Mouse (Mus musculus) cortical plate, adult 2 months (tissue): ENCODE results near the gene Kcnk16. TPM values are rescaled to one million over a fixed set of nuclear protein-coding genes. Genes with fewer than 3 reads are reported as not detected.
A peak's percentile ranks its signal among the peaks of the same experiment; 100 is the strongest.
"Not testable (repeated sequence)": the region's sequence is repeated elsewhere in the genome, so short reads cannot be mapped to it uniquely, and the experiment has no call there.

Source experiments
- H3K27ac ChIP-seq: fragments of 200-500 bp; 2 replicates; pipeline ENCODE4 v1.5.1; 2012; ENCODE audit warnings: low read length, control low read depth, inconsistent platforms; ENCODE audit not compliant: insufficient read depth
- H3K4me1 ChIP-seq: fragments of 200-500 bp; 2 replicates; pipeline ENCODE4 v1.6.1; 2011; ENCODE audit warnings: low read length; ENCODE audit not compliant: control insufficient read depth, insufficient read depth
- H3K4me3 ChIP-seq: fragments of 200-500 bp; 2 replicates; pipeline ENCODE4 v1.5.1; 2011; ENCODE audit warnings: mild to moderate bottlenecking, low read length, control low read depth; ENCODE audit not compliant: insufficient read depth
- CTCF ChIP-seq: fragments of 200-500 bp; IDR thresholded peaks from 2 replicates; pipeline ENCODE4 v1.5.1; 2011; ENCODE audit warnings: mild to moderate bottlenecking, control low read depth, low read length; ENCODE audit not compliant: insufficient read depth; ENCODE audit errors: extremely low read depth
- POLR2A ChIP-seq: fragments of 200-500 bp; IDR thresholded peaks from 2 replicates; pipeline ENCODE4 v1.6.1; 2011; ENCODE audit warnings: mild to moderate bottlenecking, low read length, control low read depth; ENCODE audit not compliant: insufficient read depth; ENCODE audit errors: extremely low read depth
- polyA plus RNA-seq: library from polyadenylated mRNA; depleted of rRNA; stranded (reverse); fragments of >200 nt; gene quantifications from 2 replicates; pipeline ENCODE4 v1.2.3, GENCODE M21; 2012; rRNA removed

Kcnk16 gene
- not detected in 2 replicates for polyA plus RNA-seq

DNA sequence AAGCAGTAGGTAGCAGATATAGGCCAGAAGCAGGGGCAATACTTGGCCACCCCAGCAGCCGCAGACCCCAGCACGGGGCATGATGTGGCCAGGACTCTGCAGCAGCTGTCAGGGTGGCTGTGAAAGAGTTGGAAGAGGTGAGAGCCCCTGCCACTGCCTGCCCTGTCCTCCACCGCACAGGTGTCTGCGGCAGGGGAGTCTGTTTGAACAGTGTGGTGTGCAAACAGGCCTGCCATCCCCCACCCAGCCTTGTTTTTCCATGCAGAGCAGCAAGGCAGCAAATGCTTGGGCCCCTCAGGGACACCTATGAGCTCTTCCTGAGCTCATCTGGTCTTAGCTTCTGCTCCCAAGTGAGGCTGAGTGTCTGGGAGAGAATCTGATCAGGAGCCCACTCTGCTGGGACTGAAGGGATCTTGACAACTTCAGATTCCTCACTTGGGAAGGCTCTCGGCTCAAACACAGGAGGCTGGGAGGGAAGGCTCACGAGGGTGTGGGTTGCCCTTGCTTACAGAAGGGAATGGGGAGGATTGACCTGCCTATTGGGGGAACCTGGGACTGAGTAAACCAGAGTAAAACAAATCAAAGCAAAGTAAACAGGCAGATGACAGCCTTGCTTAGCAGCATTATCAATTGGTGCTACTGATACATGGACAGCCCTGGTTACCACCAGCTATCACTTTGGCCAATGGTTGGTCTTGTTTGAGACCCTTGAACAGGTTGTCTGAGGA is at the start of gene Kcnk16:
Gene Kcnk16 (minus strand): TSS at position 118 of the 728 bp plus-strand sequence.
- H3K4me1 ChIP-seq: no peaks in the 10 kb centered on the region

DNA sequence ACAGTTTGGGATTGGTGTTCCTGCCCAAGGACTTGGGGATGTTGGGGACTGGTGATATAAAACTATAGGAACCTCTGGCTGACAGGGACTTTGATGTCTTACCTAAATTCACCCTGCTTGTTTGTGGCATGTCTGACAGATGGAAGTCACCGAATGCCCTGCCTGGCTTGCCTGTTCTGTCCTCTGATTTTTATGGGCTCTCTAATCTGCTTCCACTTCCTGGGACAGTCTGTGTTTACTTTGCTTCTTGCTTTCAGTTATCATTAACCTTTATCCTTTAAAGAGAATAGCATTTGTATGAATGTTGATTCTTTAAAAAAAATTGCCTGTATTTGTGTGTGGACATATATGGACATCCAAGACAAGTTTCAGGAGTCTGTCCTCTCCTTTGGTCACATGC is 46.1 kb upstream of the Kcnk16 start:
- Histone ChIP-seq H3K27ac (no peak overlapping the region), H3K4me3 (no peak overlapping the region), H3K4me1 (no peaks in the 10 kb centered on the region)
- TF ChIP-seq POLR2A (no peak), CTCF (no peak)

More for the DNA sequence above, at the start of gene Kcnk16:
- Histone ChIP-seq H3K4me3 (no peak within 1 kb of the TSS), H3K27ac (no peak within 1 kb of the TSS)
- TF ChIP-seq CTCF (no peak), POLR2A (no peak)

DNA sequence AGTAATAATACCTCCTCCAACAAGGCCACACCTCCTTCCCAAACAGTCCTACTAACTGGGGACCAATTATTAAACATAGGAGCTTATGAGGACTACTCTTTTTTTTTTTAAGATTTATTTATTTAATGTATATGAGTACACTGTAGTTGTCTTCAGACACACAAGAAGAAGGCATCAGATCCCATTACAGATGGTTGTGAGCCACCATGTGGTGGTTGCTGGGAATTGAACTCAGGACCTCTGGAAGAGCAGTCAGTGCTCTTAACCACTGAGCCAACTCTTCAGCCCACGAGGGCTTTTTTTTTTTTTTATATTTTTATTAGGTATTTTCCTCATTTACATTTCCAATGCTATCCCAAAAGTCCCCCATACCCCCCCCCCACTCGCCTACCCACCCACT is 36.1 kb upstream of the Kcnk16 start:
- not testable (repeated sequence) for H3K4me1 ChIP-seq, H3K4me3 ChIP-seq

DNA sequence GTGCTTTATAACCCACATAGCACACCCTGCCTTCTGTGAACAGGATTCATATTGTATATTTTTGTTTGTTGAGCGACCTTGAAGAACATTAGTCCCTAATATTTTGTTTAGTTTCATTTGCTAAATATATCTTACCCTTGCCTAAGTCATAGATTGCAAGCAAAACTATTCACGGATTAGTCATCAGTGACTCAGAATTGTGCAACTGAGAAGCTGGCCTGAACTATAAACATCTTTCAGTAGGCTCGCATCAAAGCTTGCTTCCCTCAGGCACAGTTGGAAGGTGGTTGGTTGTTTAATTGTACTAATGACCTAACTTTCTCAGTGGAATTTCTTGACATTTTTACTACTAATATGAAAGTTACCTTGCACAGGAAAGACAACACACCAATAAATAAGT is 29.1 kb upstream of the Kcnk16 start:
- H3K4me1 ChIP-seq: peaks cover 4% of the 10 kb centered on the region
- no peak overlapping the region for H3K4me3 ChIP-seq
- H3K27ac ChIP-seq: no peak overlapping the region
- TF ChIP-seq CTCF (no peak), POLR2A (no peak)

More for the DNA sequence above, 36.1 kb upstream of the Kcnk16 start:
- not testable (repeated sequence) for H3K27ac ChIP-seq

DNA sequence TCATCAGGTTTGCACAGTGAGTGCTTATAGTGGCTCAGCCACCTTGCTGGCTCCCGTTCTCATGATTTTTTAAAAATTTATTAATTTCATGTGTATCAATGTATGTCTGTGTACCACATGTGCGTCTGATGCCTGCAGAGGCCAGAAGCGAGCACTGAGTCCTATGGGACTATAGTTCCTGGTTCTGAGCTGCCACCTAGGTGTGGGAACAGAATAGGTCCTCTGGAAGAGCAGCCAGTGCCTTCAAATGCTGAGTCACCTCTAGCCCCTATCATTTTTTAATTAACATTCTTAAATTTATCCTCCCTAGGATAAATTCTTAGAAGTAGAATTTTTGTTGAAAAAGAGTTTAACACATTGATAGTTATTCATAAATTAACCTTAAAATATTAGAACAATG is 28.6 kb upstream of the Kcnk16 start:
- Histone ChIP-seq H3K27ac (no peak overlapping the region), H3K4me3 (no peak overlapping the region), H3K4me1 (peaks cover 4% of the 10 kb centered on the region)
- TF ChIP-seq CTCF (no peak), POLR2A (no peak)

DNA sequence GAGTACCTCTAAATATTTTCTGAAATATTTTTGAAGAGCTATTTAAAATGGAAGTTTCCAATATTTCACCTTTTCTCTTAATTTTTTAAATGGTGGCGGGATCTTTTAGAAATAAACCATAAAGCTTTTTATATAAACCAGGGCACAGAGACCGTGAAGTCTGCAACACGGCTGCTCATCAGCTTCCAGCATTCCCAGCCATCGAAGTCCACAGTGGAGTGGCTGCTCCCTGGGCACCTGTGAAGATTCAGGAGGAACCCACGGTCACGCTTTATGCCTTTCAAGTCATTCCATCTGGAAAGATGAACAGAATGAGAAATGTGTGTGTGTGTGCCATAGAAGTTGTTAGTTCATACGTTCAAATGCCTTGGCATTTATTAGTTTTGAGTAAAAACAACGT is 25.9 kb upstream of the Kcnk16 start:
- Histone ChIP-seq H3K27ac (no peak overlapping the region), H3K4me3 (peak overlapping the region; percentile 44), H3K4me1 (peaks cover 4% of the 10 kb centered on the region)
- TF ChIP-seq POLR2A (no peak), CTCF (no peak)

DNA sequence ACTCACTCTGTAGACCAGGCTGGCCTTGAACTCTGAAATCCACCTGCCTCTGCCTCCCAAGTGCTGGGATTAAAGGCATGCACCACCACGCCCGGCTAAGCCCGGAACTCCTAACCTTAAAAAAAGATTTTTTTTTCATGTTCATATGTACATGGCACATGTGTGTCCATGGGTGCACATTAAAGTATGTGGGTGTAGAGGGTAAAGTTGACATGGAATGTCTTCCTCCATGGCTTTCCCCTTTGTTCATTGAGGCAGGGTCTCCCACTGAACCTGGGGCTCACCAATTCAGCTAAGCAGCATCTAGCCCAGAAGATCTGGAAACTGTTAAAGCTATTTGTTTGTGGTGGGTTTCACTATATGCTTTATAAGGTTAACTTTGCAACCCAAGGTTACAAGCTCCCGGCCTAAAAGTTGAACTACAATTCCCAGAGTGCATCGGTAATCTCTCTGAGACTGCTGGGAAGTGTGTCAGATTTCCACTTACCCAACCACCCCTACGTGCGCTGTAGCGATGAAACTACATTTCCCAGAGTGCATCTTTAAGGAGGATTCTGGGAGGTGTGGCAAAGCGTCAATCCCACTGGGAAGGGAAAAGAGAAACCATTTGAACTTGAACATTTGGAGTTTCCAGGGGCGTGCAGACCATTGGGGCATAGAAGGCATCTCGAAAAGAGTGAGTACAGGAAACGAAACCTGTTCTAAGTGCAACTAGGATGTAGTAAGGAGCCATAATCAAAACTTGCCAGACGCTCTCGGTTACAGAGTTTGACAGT is 25.3 kb upstream of the Kcnk16 start, which contains the start of gene Nudt13:
Gene Nudt13 (plus strand): TSS at position 581 of the 776 bp plus-strand sequence.
- no peak within 1 kb of the TSS for H3K27ac ChIP-seq
- TF ChIP-seq CTCF (no peak), POLR2A (peak; percentile 59; the same call in 1 of the 2 replicates)
- H3K4me3 ChIP-seq: peak within 1 kb of the TSS; percentile 44
- peaks cover 4% of the 10 kb centered on the region for H3K4me1 ChIP-seq

DNA sequence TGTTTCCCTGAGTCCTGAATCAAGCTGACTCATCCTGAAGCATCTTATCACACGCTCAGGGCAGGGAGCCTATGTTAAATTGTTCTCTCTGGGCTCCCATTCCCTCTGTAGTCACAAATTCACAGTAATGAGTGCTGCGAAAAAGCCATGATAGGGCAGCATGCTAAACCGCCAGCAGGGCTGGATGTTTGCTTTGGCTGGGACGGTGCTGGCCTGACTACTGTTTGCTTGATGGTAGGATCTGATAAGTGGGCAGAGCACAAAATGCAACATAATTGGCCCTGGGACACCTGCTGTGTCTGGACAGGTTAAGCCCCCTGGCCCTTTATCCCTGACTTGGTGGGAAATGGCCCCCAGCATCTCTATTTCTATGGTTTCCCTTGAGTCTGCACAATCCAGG is 22.4 kb upstream of the Kcnk16 start:
- H3K4me1 ChIP-seq: peaks cover 4% of the 10 kb centered on the region
- H3K27ac ChIP-seq: no peak overlapping the region
- TF ChIP-seq POLR2A (no peak), CTCF (no peak)
- H3K4me3 ChIP-seq: no peak overlapping the region

DNA sequence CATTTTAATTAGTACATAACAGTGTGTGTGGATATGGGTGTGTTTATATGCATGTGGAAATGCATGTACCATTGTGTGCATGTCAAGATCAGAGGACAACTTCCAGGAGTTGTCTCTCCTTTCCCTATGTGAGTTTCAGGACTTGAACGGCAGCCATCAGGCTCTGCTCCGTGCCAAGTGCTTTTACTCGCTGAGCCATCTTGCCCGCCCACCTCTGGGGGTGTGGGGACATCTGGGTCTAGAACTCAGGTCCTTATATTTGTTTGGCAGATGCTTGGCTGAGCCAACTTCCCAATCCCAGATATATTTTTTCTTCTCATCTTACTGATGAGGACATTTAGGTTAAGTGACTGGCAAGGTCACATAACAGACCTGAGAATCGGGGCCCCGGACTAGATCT is 578 bp downstream of the Kcnk16 start:
- Histone ChIP-seq H3K4me3 (no peak overlapping the region), H3K27ac (no peak overlapping the region), H3K4me1 (no peaks in the 10 kb centered on the region)
- TF ChIP-seq POLR2A (no peak), CTCF (no peak)

DNA sequence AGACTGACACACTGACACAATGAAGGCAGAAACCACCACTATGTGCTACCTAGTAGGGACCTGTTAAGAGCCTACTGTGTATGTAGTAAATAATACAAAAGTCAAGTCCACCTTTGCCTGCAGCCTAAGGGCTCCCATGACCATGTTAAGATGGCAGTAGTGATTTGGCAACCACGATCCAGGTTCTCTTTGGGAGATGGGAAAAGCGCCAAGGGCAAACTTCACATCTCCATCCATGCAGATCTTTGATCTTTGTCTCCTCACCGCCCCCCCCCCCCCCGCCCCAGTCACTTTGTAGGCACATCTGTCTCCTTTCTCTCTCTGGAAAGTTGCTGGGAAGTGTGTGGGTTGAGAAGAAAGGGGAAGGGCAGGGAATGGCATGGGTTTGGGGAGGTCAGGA is 6.7 kb downstream of the Kcnk16 start:
- H3K27ac ChIP-seq: no peak overlapping the region
- H3K4me3 ChIP-seq: no peak overlapping the region
- no peaks in the 10 kb centered on the region for H3K4me1 ChIP-seq
- TF ChIP-seq POLR2A (no peak), CTCF (no peak)
